Mouse (Mus musculus): Measurements from ENCODE around the gene F3.

Gene F3

GRCm38 (mm10) chr3:121706087-121706486 lies 17.2 kb upstream of the F3 start:
- DNase-seq (ENCODE audit: low read depth in 1 of 2, low spot score in 2 of 2): no peak

DNA sequence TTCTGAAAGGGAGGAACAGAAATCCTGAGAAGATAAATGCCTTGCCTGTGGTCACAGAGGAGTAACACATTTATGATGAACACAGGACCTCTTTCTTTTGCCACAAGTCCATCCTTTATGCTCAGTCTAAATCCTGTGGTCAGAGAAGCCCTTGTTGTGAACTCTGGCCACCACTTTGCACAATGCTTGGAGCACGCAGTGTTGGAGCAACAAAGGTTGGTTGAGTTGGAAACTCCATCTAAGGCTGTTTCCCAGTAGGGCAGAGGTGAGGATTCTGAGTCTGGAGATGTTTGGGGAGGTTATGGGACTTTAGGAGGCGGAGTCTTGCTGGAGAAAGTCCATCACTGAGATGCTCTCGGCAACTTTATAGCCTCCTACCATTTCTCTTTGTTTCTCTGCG lies 16.2 kb upstream of the F3 start:
- no peak for DNase-seq (ENCODE audit: low read depth in 1 of 2, low spot score in 2 of 2)

DNA sequence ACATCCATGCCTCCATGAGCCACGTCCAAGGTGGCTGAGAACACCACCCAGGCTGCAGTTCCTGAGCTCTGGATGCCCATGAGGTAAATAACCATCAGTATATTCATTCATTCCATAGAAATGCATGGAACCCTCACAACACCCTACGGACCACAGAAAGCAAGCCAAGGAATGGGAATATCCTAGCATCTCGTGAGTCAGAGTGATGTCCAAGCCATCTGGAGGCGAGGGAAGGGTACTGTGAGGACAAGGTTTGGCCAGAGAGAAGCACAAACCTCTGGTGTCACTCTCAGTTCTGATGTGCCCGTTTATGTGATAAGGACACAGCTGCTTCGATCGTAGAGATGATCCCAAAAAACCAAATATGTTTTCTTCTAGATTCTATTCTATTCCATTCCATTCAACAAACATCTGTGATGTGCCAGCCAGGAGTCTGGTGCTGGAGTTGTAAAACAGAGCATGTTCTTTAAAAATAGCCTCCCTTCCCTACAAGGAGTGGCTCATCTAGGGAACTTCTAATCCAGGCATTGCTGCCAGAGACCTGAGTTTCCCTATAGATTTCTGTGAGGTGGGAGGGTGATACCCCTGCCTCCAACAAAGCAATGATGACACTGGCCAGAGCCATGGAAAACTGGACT lies 12.3 kb upstream of the F3 start:
- no peak for DNase-seq (ENCODE audit: low read depth in 1 of 2, low spot score in 2 of 2)

GRCm38 (mm10) chr3:121712222-121712621 lies 11.1 kb upstream of the F3 start:
- DNase-seq (ENCODE audit: low read depth in 1 of 2, low spot score in 2 of 2): no peak

DNA sequence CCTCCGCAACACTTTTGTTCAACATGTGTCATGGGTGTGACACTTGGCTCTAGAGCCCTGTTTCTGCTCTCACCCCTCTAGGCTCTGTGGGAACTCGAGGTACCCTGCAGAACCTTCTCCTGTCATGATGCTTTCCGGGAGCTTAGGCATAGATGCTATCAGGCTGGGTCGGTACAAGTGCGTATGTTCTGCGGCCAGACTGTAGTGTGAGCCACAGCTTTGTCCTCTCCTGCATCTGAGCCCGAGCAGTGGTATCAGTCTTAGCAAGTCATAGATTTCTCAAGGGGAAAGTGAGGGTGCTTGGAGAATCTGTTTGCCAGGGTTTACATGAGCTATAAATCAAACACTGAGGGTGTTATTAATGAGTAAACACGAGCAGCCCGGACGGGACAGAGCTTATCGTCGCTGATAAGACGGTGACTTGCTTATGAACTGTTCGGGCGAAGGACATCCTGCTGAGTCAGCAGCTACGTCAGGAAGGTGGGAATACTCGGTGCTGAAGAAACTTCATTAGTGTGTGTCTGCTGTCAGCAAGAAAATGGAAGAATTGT lies 10.1 kb upstream of the F3 start:
- DNase-seq (ENCODE audit: low read depth in 1 of 2, low spot score in 2 of 2): no peak

DNA sequence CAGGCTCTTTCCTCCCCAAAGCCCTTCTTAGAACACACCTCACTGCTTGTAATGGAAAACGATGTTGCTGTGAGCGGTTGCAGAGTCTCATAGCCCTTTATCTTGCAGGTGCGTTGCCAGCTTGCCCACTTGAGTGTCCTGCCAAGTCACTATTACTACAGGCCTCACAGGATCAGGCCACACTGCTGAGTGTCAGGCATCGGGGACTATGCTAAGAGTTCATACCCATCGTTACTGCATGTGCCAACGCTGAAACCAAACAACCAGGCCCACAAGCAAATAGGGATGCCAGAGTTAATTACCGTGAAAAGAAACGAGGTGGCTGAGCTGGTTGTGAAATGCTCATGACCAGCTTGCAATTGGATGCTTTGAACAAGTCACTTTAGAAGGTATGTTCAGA lies 9.5 kb upstream of the F3 start:
- DNase-seq (ENCODE audit: low read depth in 1 of 2, low spot score in 2 of 2): no peak

DNA sequence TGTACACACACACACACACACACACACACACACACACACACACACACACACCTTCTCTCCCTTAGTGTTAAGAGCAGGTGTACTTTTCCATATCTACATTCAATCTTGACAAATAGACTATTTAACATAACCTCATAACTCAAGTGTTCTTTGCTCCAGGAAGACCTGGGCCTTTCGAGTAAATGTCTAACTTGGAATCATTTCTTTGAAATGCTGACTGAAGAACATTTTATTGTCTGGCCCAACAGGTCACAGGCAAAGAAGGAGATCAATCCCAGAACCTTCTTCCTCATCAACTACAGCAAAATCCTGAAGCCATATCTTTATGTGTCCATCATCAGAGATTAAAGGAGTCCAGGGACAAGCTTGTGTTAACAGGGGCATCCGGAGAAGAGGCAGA lies 8.9 kb upstream of the F3 start:
- no peak for DNase-seq (ENCODE audit: low read depth in 1 of 2, low spot score in 2 of 2)

DNA sequence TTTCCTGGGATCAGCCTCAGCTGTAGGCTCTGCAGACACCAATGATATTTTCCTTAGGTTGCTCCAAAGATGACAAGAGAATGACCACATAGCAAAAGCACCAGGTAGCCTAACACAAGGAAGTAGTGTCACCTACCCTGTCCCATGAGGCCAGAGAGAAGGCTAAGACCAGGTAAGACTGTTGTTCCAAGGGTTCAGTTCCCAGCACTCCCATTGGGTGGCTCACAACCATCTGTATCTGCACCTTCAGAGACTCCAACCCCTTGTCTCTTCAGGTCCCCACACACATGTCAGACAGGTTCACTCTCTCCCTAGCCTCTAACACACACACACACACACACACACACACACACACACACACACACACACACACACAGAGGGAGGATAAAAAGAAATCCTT lies 8.0 kb upstream of the F3 start:
- DNase-seq (ENCODE audit: low read depth in 1 of 2, low spot score in 2 of 2): no peak

- DNase-seq (ENCODE audit: low read depth in 1 of 2, low spot score in 2 of 2): no peak
Measured at GRCm38 (mm10) chr3:121715741-121716459, 7.4 kb upstream of the F3 start.

GRCm38 (mm10) chr3:121716480-121716879 lies 6.9 kb upstream of the F3 start:
- no peak for DNase-seq (ENCODE audit: low read depth in 1 of 2, low spot score in 2 of 2)

- DNase-seq (ENCODE audit: low read depth in 1 of 2, low spot score in 2 of 2): no peak
Measured at GRCm38 (mm10) chr3:121718679-121719078, 4.7 kb upstream of the F3 start.

- no peak for DNase-seq (ENCODE audit: low read depth in 1 of 2, low spot score in 2 of 2)
Measured at GRCm38 (mm10) chr3:121719701-121720100, 3.6 kb upstream of the F3 start.

- no peak for DNase-seq (ENCODE audit: low read depth in 1 of 2, low spot score in 2 of 2)
Measured at GRCm38 (mm10) chr3:121720801-121721690, 2.3 kb upstream of the F3 start.

DNA sequence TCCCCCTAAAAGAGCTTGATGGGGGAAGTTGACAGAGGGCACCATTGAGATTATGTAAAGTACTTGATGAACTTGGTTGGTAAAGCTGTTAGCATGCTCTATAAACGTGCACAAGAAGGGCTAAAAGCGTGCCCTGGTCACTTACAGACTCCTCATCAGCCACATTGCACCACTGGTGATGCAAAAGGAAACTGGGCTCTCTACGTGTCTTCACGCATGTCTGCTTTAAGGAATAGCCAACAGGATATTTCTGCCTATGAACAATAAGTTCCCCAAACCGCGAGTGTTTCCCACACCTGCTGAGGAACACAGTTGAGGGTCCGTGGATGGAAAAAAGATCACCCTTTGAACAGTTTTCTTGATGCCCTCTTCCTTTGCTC lies 1.7 kb upstream of the F3 start:
- DNase-seq (ENCODE audit: low read depth in 1 of 2, low spot score in 2 of 2): no peak

DNA sequence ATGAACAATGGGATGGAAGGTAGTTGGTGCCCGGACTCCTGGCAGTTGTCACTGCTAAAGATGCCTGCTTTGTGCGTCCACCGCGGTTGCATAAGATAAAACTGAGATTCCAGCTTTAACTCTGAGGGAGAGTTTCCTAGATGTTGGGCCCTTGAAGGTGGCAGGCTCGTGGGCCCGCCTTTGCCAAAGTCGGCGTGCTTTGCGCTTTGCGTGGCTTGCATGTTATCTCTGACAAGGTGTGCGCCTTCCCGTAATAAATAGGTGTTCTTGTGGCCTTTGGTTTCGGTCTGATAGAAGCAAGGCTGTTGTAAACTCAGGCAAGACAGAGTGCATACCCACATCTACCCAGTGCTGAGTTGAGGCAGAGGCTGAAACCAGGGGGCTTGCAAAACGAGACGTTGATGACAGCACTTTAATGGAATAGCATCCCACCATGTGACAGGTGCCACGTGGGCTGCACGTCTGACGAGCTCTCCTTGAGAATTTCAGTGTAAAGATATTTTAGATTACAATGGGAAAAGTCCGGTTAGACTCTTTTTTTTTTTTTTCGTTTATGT lies 709 bp downstream of the F3 start:
- DNase-seq (ENCODE audit: low read depth in 1 of 2, low spot score in 2 of 2): no peak

DNA sequence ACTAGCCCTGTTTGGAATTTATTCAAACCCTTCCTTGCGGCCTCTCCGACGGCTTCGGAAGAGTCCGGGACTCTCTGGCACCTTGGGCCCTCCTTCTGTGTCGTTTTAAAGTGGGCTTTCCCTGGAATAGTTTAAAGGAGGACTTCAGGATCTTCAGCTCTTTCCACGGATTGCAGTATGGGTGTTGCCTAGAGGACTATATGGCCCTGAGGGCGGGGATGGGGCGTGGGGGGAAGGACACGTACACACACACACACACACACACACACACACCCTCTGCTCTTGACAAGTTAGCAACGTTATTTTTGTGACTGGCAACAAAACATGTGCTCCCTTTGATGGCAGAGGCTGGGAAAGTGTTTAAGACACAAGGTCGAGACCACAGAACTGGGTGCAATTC lies 1.2 kb downstream of the F3 start:
- DNase-seq (ENCODE audit: low read depth in 1 of 2, low spot score in 2 of 2): no peak

DNA sequence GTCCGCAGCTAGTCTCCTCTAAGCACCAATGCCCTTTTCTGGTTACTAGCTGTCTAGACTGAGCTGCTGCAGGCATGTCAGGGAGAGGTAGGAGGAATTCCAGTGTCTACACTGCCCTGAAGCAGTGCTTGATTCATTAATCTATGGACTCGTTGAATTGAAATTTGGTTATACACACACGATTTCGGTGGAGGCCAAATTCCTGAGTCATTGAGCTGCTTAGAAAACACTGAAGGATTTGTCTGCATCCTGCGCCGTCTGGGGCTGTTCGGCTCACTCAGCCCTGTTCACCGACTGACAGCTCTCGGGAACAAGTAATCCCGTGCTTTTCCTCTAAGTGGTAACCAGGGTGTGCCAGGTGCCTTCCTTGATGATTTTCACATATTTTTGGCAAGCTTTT lies 2.3 kb downstream of the F3 start:
- DNase-seq (ENCODE audit: low read depth in 1 of 2, low spot score in 2 of 2): no peak

DNA sequence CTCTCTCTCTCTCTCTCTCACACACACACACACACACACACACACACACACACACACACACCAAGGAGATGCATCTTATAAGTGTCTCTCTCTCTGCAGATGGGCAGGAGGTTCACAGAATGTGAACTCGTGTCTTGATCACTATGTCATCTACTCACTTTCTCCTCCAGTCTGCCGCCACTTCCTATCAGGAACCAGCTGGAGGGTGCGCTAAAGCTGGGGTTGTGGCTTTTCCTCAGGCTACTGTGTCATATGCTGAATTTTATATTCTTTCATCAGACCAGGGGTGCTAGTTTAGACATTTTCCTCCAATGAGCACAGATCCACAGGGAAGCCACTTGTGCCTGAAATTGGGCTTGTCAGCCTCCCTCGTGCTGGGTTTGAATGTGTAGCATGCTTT lies 6.3 kb downstream of the F3 start:
- no peak for DNase-seq (ENCODE audit: low read depth in 1 of 2, low spot score in 2 of 2)

- DNase-seq (ENCODE audit: low read depth in 1 of 2, low spot score in 2 of 2): no peak
Measured at GRCm38 (mm10) chr3:121735542-121735941, 12.2 kb downstream of the F3 start.

GRCm38 (mm10) chr3:121736025-121736744 lies 12.8 kb downstream of the F3 start:
- peak in 1 of 2 experiments; percentile 14 for DNase-seq (ENCODE audit: low read depth in 1 of 2, low spot score in 2 of 2)

DNA sequence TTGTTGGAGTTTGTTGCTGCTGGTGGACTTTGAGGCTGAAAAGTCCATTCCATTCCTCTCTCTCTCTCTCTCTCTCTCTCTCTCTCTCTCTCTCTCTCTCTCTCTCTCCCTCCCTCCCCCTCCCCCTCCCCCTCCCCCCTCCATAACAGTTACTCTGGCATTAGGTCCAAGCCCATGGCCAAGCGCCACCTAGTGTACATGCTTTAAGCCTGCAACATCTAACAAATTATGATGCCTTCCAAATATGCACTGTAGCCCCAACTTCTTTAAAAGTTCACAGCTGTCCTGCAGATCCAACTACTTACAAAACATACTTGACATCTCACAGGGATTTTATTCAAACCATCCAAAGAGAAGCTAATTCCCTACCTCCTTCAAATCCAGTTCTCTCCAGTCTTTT lies 14.1 kb downstream of the F3 start:
- no peak for DNase-seq (ENCODE audit: low read depth in 1 of 2, low spot score in 2 of 2)

All from monocyte, adult 2 months (primary cell).